Mouse (Mus musculus) embryonic facial prominence, embryonic 12.5 days (tissue): ENCODE data around the gene Ugdh. TPM values are rescaled to one million over a fixed set of nuclear protein-coding genes. Genes with fewer than 3 reads are reported as not detected.

Experiments used
- ATAC-seq: fragments of 200-750 bp; cut with Nextera tagmentation; 2 replicates; pipeline ENCODE4 v1.8.0; 2017; ENCODE audit not compliant: insufficient number of reproducible peaks, insufficient read depth, low FRiP score, low TSS enrichment
- H3K27ac ChIP-seq: fragments of 300-500 bp; sonication (generic); 2 replicates; pipeline ENCODE4 v1.5.1; 2016; ENCODE audit warnings: mild to moderate bottlenecking
- H3K27me3 ChIP-seq: fragments of 300-500 bp; sonication (generic); 2 replicates; pipeline ENCODE4 v1.6.1; 2016; ENCODE audit warnings: mild to moderate bottlenecking, moderate library complexity
- H3K36me3 ChIP-seq: fragments of 300-500 bp; sonication (generic); 2 replicates; pipeline ENCODE4 v1.6.1; 2016; ENCODE audit warnings: mild to moderate bottlenecking
- H3K4me1 ChIP-seq: fragments of 300-500 bp; sonication (generic); 2 replicates; pipeline ENCODE4 v1.6.1; 2016
- H3K4me2 ChIP-seq: fragments of 300-500 bp; sonication (generic); replicated peaks from 2 replicates; pipeline ENCODE4 v1.6.1; 2016; ENCODE audit warnings: mild to moderate bottlenecking, moderate library complexity
- H3K4me3 ChIP-seq: fragments of 300-500 bp; sonication (generic); 2 replicates; pipeline ENCODE4 v1.5.1; 2016; ENCODE audit warnings: mild to moderate bottlenecking
- H3K9ac ChIP-seq: fragments of 300-500 bp; sonication (generic); 2 replicates; pipeline ENCODE4 v1.6.1; 2016; ENCODE audit warnings: mild to moderate bottlenecking, moderate library complexity
- H3K9me3 ChIP-seq: fragments of 300-500 bp; sonication (generic); 2 replicates; pipeline ENCODE4 v1.6.1; 2016; ENCODE audit warnings: mild to moderate bottlenecking, moderate library complexity
- WGBS: fragments of 180-500 bp; shearing (Covaris S2); methylation state at CpG from one replicate; pipeline ENCODE4 v1.1.7; 2016; 5-methylcytosine and 5-hydroxymethylcytosine counted together
- polyA plus RNA-seq: library from polyadenylated mRNA; unstranded; fragments of >200 nt; fragmentation: Nextera tagmentation; extraction: Ambion mirVana; gene quantifications from 2 replicates; pipeline ENCODE4 v1.2.1, GENCODE M21; 2016

Gene Ugdh
- polyA plus RNA-seq, 1 experiment from 2014 or later, result 147 TPM

- Histone ChIP-seq H3K4me3 (no peak overlapping the region), H3K4me2 (no peak overlapping the region)
- 37% methylated on average over 7 of the region's 7 CpGs for WGBS
These were observed 21.5 kb upstream of the Ugdh start for GRCm38 (mm10) chr5:65457086-65457827.

GRCm38 (mm10) chr5:65454771-65455170 is 19.0 kb upstream of the Ugdh start:
- no peak overlapping the region for H3K27ac ChIP-seq
- no peak overlapping the region for H3K9ac ChIP-seq
- H3K4me3 ChIP-seq, result no peak overlapping the region
- no peaks in the 10 kb centered on the region for H3K27me3 ChIP-seq
- no peak for ATAC-seq
- peaks cover 22% of the 10 kb centered on the region for H3K4me1 ChIP-seq
- H3K9me3 ChIP-seq, result no peaks in the 10 kb centered on the region
- 0 out of 2 replicates have a peak, but pooled peaks cover 3% of the 10 kb centered on the region for H3K36me3 ChIP-seq
- H3K4me2 ChIP-seq, result no peak overlapping the region
- 72% methylated on average over 5 of the region's 5 CpGs for WGBS

More at GRCm38 (mm10) chr5:65457086-65457827, 21.5 kb upstream of the Ugdh start:
- no peaks in the 10 kb centered on the region for H3K9me3 ChIP-seq
- ATAC-seq, result peak; percentile 81; the same call in 1 of the 2 replicates
- no peak overlapping the region for H3K9ac ChIP-seq
- peaks cover 22% of the 10 kb centered on the region for H3K4me1 ChIP-seq
- no peaks in the 10 kb centered on the region for H3K27me3 ChIP-seq
- 0 out of 2 replicates have a peak, but pooled peaks cover 3% of the 10 kb centered on the region for H3K36me3 ChIP-seq
- H3K27ac ChIP-seq, result peak overlapping the region; percentile 89

DNA sequence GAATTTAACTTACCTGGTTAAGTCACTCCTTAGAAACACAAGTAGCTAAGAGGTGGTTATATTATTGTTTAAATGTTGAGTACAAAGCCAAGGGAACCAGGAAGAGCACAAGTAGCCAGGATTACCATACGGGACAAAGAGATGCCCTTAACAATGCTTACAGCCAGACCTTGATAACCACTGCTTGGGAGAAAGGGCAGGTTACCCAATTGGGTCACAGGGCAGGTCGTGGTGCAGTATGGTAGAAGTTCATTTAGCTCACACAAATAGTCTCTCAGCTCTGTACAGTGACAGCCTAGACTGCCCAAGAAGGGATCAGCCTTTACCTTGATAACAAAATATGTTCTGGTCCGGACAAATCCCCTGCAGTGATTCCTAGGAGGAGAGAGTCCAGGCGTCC is 13.2 kb upstream of the Ugdh start:
- Histone ChIP-seq H3K4me3 (no peak overlapping the region), H3K4me1 (no peaks in the 10 kb centered on the region), H3K9me3 (no peaks in the 10 kb centered on the region), H3K36me3 (peaks cover 9% of the 10 kb centered on the region), H3K27ac (no peak overlapping the region), H3K27me3 (no peaks in the 10 kb centered on the region), H3K9ac (no peak overlapping the region), H3K4me2 (no peak overlapping the region)
- no peak for ATAC-seq
- 76% methylated on average over 4 of the region's 4 CpGs for WGBS

DNA sequence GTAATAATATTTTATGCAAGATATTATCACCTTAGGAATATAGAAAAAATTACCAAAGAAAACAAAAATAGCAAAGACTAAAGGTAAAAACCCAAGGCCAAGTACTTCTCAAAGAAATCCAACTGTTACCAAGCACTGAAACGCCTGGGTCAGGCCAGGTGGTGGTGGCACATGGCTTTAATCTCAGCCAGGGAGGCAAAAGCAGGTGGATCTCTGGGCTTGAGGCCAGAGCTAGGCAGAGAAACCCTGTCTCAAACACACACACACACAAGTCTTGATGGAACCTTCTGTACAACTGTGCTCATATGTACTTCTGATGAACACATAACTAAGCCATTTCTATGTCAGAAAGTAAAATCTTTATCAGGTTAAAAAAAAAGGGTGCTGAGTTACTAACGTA is 12.1 kb upstream of the Ugdh start:
- Histone ChIP-seq H3K27me3 (no peaks in the 10 kb centered on the region), H3K4me3 (no peak overlapping the region), H3K27ac (no peak overlapping the region), H3K9ac (no peak overlapping the region), H3K4me2 (no peak overlapping the region), H3K4me1 (no peaks in the 10 kb centered on the region), H3K9me3 (no peaks in the 10 kb centered on the region), H3K36me3 (peaks cover 9% of the 10 kb centered on the region)
- WGBS, result 82% methylated on average over 2 of the region's 2 CpGs
- ATAC-seq, result no peak

GRCm38 (mm10) chr5:65446756-65447155 is 11.0 kb upstream of the Ugdh start:
- Histone ChIP-seq H3K4me2 (no peak overlapping the region), H3K36me3 (peaks cover 9% of the 10 kb centered on the region), H3K9ac (no peak overlapping the region), H3K9me3 (no peaks in the 10 kb centered on the region), H3K4me3 (no peak overlapping the region), H3K27me3 (no peaks in the 10 kb centered on the region), H3K27ac (no peak overlapping the region), H3K4me1 (no peaks in the 10 kb centered on the region)
- ATAC-seq, result no peak
- 79% methylated on average over 2 of the region's 2 CpGs for WGBS

DNA sequence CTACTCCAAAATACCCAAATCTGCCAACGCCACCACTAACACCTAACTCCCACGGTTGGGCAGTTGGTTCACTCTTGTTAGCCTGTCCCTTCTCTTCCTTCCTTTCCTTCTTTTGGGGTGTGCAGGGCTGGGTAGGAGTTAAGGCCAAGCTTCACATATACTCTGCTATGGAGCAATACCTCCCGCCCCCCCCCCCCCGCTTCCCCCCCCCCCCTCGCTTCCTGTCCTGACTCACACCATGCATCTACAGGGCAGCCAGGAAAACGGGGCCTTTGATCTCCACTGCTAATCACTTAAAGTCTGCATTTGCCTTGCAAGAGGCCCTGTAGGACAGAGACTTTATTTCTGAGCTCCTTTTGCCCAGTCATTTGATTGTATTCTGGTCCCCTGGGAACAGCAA is 9.2 kb upstream of the Ugdh start:
- no peak overlapping the region for H3K4me3 ChIP-seq
- peaks cover 9% of the 10 kb centered on the region for H3K36me3 ChIP-seq
- no peak overlapping the region for H3K27ac ChIP-seq
- 81% methylated on average over 2 of the region's 6 CpGs for WGBS
- H3K4me1 ChIP-seq, result no peaks in the 10 kb centered on the region
- no peaks in the 10 kb centered on the region for H3K9me3 ChIP-seq
- no peak overlapping the region for H3K9ac ChIP-seq
- ATAC-seq, result no peak
- no peak overlapping the region for H3K4me2 ChIP-seq
- H3K27me3 ChIP-seq, result no peaks in the 10 kb centered on the region

- no peaks in the 10 kb centered on the region for H3K27me3 ChIP-seq
- no peak overlapping the region for H3K4me2 ChIP-seq
- H3K4me3 ChIP-seq, result no peak overlapping the region
- no peak overlapping the region for H3K9ac ChIP-seq
- H3K36me3 ChIP-seq, result no peaks in the 10 kb centered on the region
- H3K4me1 ChIP-seq, result peaks cover 17% of the 10 kb centered on the region
- ATAC-seq, result no peak
- no peak overlapping the region for H3K27ac ChIP-seq
- H3K9me3 ChIP-seq, result no peaks in the 10 kb centered on the region
These were observed 2.3 kb upstream of the Ugdh start for GRCm38 (mm10) chr5:65438041-65438440.

DNA sequence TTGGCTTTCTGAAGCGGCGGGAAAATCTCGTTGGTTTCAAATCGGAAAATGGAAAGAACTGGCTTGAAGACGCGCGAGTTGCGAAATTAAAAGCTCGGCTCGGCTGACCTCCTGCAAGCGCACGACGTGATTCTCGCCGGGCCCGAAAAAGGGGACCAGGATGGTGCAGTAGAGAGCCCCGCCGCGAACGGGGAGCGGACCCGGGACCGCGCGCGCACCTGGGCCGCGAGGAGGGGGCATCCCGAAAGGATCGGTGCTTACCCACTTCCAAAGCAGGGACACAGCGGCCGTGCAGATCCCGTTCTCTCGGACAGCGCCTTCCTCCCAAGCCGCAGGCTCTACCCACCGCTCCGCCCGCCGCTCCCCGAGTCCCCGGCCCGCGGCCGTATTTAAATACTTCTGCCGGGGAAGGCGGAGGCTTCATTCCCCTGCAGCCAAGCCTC is 365 bp downstream of the Ugdh start:
- peaks cover 20% of the 10 kb centered on the region for H3K4me1 ChIP-seq
- peaks cover 2% of the 10 kb centered on the region; the same call in 1 of the 2 replicates for H3K36me3 ChIP-seq
- peak overlapping the region; percentile 81 for H3K9ac ChIP-seq
- no peaks in the 10 kb centered on the region for H3K27me3 ChIP-seq
- H3K27ac ChIP-seq, result peak overlapping the region; percentile 87
- WGBS, result under 1% methylated on average over 47 of the region's 47 CpGs
- peak overlapping the region; percentile 73 for H3K4me2 ChIP-seq
- H3K4me3 ChIP-seq, result peak overlapping the region; percentile 79
- H3K9me3 ChIP-seq, result no peaks in the 10 kb centered on the region
- ATAC-seq, result peak; percentile 82

DNA sequence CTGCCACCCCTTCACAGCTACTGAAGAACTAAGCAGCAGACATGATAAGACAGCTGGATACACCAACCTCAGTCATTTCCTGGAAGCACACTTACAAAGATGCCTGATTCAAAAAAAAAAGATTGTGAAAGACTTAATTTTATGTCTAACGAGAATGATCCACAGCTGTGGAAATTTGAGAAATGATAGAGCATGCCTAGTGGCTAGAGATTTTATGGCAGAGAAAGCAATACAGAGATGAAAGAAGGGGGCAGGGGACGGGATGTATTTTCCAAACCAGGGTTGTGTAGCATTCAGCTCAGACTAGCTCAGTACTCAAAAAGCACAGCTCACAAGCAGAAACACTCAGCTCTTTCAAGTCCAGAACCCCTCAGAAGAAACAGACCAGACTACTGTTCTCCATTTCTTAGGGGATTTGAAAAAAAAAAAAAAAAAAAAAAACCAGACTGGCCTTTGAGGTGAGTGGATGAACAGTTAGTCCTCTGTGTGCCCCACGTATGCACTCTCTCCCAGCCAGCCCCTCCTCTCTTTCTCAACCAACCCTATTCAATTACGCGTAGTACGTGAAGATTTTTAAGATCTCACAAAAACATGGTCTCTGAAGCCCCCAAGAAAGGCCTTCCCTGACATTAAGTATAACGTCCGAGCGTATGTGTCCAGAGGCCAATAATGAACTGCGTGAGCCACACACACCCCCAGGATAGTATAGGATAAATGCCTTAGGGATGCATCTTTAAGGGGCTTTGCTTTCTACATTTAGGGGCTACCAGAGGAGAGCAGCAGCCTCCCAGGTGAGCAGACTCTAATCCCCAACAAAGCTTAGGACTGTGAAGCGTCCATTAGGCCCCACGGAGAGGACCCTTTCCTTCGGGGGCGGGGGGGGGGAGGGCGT is 1.0 kb downstream of the Ugdh start:
- ATAC-seq, result no peak
- peak overlapping the region; percentile 87 for H3K27ac ChIP-seq
- WGBS, result 2% methylated on average over 15 of the region's 15 CpGs

GRCm38 (mm10) chr5:65429441-65429840 is 6.3 kb downstream of the Ugdh start:
- 88% methylated on average over 5 of the region's 5 CpGs for WGBS
- no peak overlapping the region for H3K4me3 ChIP-seq

More for the DNA sequence above, 1.0 kb downstream of the Ugdh start:
- peak overlapping the region; percentile 79 for H3K4me3 ChIP-seq
- peak overlapping the region; percentile 81 for H3K9ac ChIP-seq
- peaks cover 20% of the 10 kb centered on the region for H3K4me1 ChIP-seq
- peaks cover 3% of the 10 kb centered on the region; the same call in 1 of the 2 replicates for H3K36me3 ChIP-seq
- H3K4me2 ChIP-seq, result peak overlapping the region; percentile 73
- no peaks in the 10 kb centered on the region for H3K9me3 ChIP-seq
- no peaks in the 10 kb centered on the region for H3K27me3 ChIP-seq

DNA sequence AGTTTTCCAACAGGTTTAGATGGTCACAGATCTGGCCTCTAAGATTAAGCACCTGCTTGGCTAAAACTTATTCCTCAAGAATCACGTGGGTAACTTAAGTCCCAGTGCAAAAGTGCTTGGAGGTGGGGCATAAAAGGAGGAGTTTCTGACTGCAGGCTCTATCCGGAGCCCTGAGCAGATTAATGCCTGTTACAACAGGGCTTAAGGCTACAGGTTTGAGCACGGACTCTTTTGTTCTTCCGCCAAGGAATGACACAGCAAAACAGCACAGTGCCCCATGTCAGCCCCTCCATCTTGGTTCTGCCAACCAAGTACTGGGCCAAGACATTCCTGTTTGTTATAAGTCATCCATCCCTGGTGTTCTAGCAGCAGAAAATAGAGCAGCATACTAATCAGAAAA is 7.4 kb downstream of the Ugdh start:
- Histone ChIP-seq H3K9ac (no peak overlapping the region), H3K36me3 (peaks cover 29% of the 10 kb centered on the region), H3K9me3 (no peaks in the 10 kb centered on the region), H3K27me3 (no peaks in the 10 kb centered on the region), H3K4me3 (no peak overlapping the region), H3K4me1 (peaks cover 6% of the 10 kb centered on the region; the same call in 1 of the 2 replicates), H3K27ac (no peak overlapping the region), H3K4me2 (no peak overlapping the region)
- ATAC-seq, result no peak
- 42% methylated on average over 4 of the region's 4 CpGs for WGBS

More at GRCm38 (mm10) chr5:65429441-65429840, 6.3 kb downstream of the Ugdh start:
- ATAC-seq, result no peak
- Histone ChIP-seq H3K9me3 (no peaks in the 10 kb centered on the region), H3K27me3 (no peaks in the 10 kb centered on the region), H3K4me2 (no peak overlapping the region), H3K4me1 (peaks cover 13% of the 10 kb centered on the region; the same call in 1 of the 2 replicates), H3K9ac (no peak overlapping the region), H3K27ac (no peak overlapping the region), H3K36me3 (peaks cover 23% of the 10 kb centered on the region)
